Mouse (Mus musculus): ENCODE data around the gene Exoc3l2. TPM values are rescaled to one million over a fixed set of nuclear protein-coding genes. Genes with fewer than 3 reads are reported as not detected.

Gene Exoc3l2
- polyA plus RNA-seq, 1 experiment from 2014 or later, result 2.7 TPM

- no peak overlapping the region for H3K4me3 ChIP-seq (ENCODE audit: low read depth, low read length)
- H3K9me3 ChIP-seq (replicated peaks; ENCODE audit: control insufficient read depth, low read length), result no peaks in the 10 kb centered on the region
- no peak for ATAC-seq (replicated peaks; ENCODE audit: insufficient number of reproducible peaks, low FRiP score, low TSS enrichment)
- H3K4me2 ChIP-seq, result no peak overlapping the region
- H3K27ac ChIP-seq (ENCODE audit: low read depth, low read length), result no peak overlapping the region
- WGBS (ENCODE audit: insufficient replicate concordance), result 76% methylated on average over 12 of the region's 12 CpGs
- H3K36me3 ChIP-seq (ENCODE audit: control insufficient read depth, insufficient read depth, low read length), result peaks cover 34% of the 10 kb centered on the region
- no peaks in the 10 kb centered on the region for H3K27me3 ChIP-seq (ENCODE audit: control insufficient read depth, insufficient read depth, low read length)
- H3K9ac ChIP-seq (ENCODE audit: low read depth, low read length), result no peak overlapping the region
- H3K4me1 ChIP-seq (ENCODE audit: control insufficient read depth, insufficient read depth, low read length), result no peaks in the 10 kb centered on the region
Measured at GRCm38 (mm10) chr7:19444801-19445200, 18.3 kb upstream of the Exoc3l2 start.

- no peaks in the 10 kb centered on the region for H3K9me3 ChIP-seq (replicated peaks; ENCODE audit: control insufficient read depth, low read length)
- no peaks in the 10 kb centered on the region for H3K27me3 ChIP-seq (ENCODE audit: control insufficient read depth, insufficient read depth, low read length)
- no peaks in the 10 kb centered on the region for H3K4me1 ChIP-seq (ENCODE audit: control insufficient read depth, insufficient read depth, low read length)
- 91% methylated on average over 16 of the region's 16 CpGs for WGBS (ENCODE audit: insufficient replicate concordance)
- no peak overlapping the region for H3K4me2 ChIP-seq
- H3K27ac ChIP-seq (ENCODE audit: low read depth, low read length), result no peak overlapping the region
- no peak overlapping the region for H3K9ac ChIP-seq (ENCODE audit: low read depth, low read length)
- no peak overlapping the region for H3K4me3 ChIP-seq (ENCODE audit: low read depth, low read length)
- ATAC-seq (replicated peaks; ENCODE audit: insufficient number of reproducible peaks, low FRiP score, low TSS enrichment), result no peak
- peaks cover 40% of the 10 kb centered on the region for H3K36me3 ChIP-seq (ENCODE audit: control insufficient read depth, insufficient read depth, low read length)
Measured at GRCm38 (mm10) chr7:19447689-19448088, 15.4 kb upstream of the Exoc3l2 start.

- no peak overlapping the region for H3K27ac ChIP-seq (ENCODE audit: low read depth, low read length)
- no peaks in the 10 kb centered on the region for H3K9me3 ChIP-seq (replicated peaks; ENCODE audit: control insufficient read depth, low read length)
- no peaks in the 10 kb centered on the region for H3K4me1 ChIP-seq (ENCODE audit: control insufficient read depth, insufficient read depth, low read length)
- H3K27me3 ChIP-seq (ENCODE audit: control insufficient read depth, insufficient read depth, low read length), result no peaks in the 10 kb centered on the region
- WGBS (ENCODE audit: insufficient replicate concordance), result 86% methylated on average over 12 of the region's 12 CpGs
- no peak for ATAC-seq (replicated peaks; ENCODE audit: insufficient number of reproducible peaks, low FRiP score, low TSS enrichment)
- no peak overlapping the region for H3K4me2 ChIP-seq
- H3K4me3 ChIP-seq (ENCODE audit: low read depth, low read length), result no peak overlapping the region
- peaks cover 34% of the 10 kb centered on the region for H3K36me3 ChIP-seq (ENCODE audit: control insufficient read depth, insufficient read depth, low read length)
- H3K9ac ChIP-seq (ENCODE audit: low read depth, low read length), result no peak overlapping the region
Measured at GRCm38 (mm10) chr7:19449165-19449564, 14.0 kb upstream of the Exoc3l2 start.

DNA sequence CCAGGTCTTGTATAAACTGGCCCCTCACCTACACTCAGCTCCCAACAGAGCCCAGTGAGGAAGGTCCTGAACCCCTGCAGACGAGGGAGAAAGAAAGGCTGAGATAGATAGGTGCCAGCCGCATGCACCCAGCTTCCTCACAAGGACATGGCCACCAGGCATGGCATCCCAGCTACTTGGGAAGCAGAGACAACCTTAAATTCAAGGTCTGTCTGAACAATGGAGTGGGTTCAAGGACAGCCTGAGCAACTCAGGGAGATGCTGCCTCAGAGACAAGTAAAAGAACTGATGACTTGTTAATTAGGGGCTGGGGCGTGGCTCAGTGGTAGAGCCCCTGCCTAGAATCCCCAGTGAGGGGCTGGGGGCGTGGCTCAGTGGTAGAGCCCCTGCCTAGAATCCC, 7.9 kb upstream of the Exoc3l2 start:
- no peak for ATAC-seq (replicated peaks; ENCODE audit: insufficient number of reproducible peaks, low FRiP score, low TSS enrichment)
- no peak overlapping the region for H3K27ac ChIP-seq (ENCODE audit: low read depth, low read length)
- 96% methylated on average over 4 of the region's 4 CpGs for WGBS (ENCODE audit: insufficient replicate concordance)
- no peaks in the 10 kb centered on the region for H3K9me3 ChIP-seq (replicated peaks; ENCODE audit: control insufficient read depth, low read length)
- peaks cover 19% of the 10 kb centered on the region for H3K4me1 ChIP-seq (ENCODE audit: control insufficient read depth, insufficient read depth, low read length)
- no peak overlapping the region for H3K4me3 ChIP-seq (ENCODE audit: low read depth, low read length)
- H3K9ac ChIP-seq (ENCODE audit: low read depth, low read length), result no peak overlapping the region
- H3K27me3 ChIP-seq (ENCODE audit: control insufficient read depth, insufficient read depth, low read length), result no peaks in the 10 kb centered on the region
- no peak overlapping the region for H3K4me2 ChIP-seq
- peaks cover 13% of the 10 kb centered on the region for H3K36me3 ChIP-seq (ENCODE audit: control insufficient read depth, insufficient read depth, low read length)

GRCm38 (mm10) chr7:19455819-19456495, 7.2 kb upstream of the Exoc3l2 start:
- H3K4me3 ChIP-seq (ENCODE audit: low read depth, low read length), result peak overlapping the region; percentile 8; the same call in 1 of the 2 replicates
- H3K4me2 ChIP-seq, result 0 out of 2 replicates have a peak overlapping the region, but pooled peaks have one; percentile 27
- no peak overlapping the region for H3K27ac ChIP-seq (ENCODE audit: low read depth, low read length)
- H3K27me3 ChIP-seq (ENCODE audit: control insufficient read depth, insufficient read depth, low read length), result no peaks in the 10 kb centered on the region
- WGBS (ENCODE audit: insufficient replicate concordance), result 57% methylated on average over 11 of the region's 11 CpGs
- H3K4me1 ChIP-seq (ENCODE audit: control insufficient read depth, insufficient read depth, low read length), result peaks cover 19% of the 10 kb centered on the region
- H3K9me3 ChIP-seq (replicated peaks; ENCODE audit: control insufficient read depth, low read length), result no peaks in the 10 kb centered on the region
- no peak for ATAC-seq (replicated peaks; ENCODE audit: insufficient number of reproducible peaks, low FRiP score, low TSS enrichment)
- peaks cover 8% of the 10 kb centered on the region for H3K36me3 ChIP-seq (ENCODE audit: control insufficient read depth, insufficient read depth, low read length)
- peak overlapping the region; percentile 34; the same call in 1 of the 2 replicates for H3K9ac ChIP-seq (ENCODE audit: low read depth, low read length)

DNA sequence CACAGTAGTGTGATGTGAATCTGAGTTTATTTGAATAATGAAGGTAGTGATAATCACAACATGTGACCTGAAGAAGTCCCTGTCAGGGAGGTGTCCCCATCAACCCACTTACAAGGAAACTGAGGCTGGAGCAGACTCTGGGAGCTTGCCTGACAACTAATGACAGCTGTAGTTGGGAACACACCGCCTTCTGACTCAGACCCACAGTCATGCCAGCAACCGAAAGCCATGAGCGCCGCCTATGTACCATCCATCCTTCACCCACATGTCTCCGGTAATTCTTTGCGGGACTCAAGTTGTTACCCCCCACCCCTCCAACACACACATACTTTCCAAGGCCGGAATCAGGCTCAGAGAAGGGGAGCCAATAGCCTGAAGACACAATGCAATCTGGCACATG, 6.5 kb upstream of the Exoc3l2 start:
- H3K27me3 ChIP-seq (ENCODE audit: control insufficient read depth, insufficient read depth, low read length), result no peaks in the 10 kb centered on the region
- no peak overlapping the region for H3K27ac ChIP-seq (ENCODE audit: low read depth, low read length)
- 93% methylated on average over 7 of the region's 7 CpGs for WGBS (ENCODE audit: insufficient replicate concordance)
- peaks cover 19% of the 10 kb centered on the region for H3K4me1 ChIP-seq (ENCODE audit: control insufficient read depth, insufficient read depth, low read length)
- H3K4me2 ChIP-seq, result peak overlapping the region; percentile 97
- no peak for ATAC-seq (replicated peaks; ENCODE audit: insufficient number of reproducible peaks, low FRiP score, low TSS enrichment)
- H3K9me3 ChIP-seq (replicated peaks; ENCODE audit: control insufficient read depth, low read length), result no peaks in the 10 kb centered on the region
- no peak overlapping the region; the same call in 1 of the 2 replicates for H3K9ac ChIP-seq (ENCODE audit: low read depth, low read length)
- H3K4me3 ChIP-seq (ENCODE audit: low read depth, low read length), result peak overlapping the region; percentile 98
- H3K36me3 ChIP-seq (ENCODE audit: control insufficient read depth, insufficient read depth, low read length), result peaks cover 2% of the 10 kb centered on the region

DNA sequence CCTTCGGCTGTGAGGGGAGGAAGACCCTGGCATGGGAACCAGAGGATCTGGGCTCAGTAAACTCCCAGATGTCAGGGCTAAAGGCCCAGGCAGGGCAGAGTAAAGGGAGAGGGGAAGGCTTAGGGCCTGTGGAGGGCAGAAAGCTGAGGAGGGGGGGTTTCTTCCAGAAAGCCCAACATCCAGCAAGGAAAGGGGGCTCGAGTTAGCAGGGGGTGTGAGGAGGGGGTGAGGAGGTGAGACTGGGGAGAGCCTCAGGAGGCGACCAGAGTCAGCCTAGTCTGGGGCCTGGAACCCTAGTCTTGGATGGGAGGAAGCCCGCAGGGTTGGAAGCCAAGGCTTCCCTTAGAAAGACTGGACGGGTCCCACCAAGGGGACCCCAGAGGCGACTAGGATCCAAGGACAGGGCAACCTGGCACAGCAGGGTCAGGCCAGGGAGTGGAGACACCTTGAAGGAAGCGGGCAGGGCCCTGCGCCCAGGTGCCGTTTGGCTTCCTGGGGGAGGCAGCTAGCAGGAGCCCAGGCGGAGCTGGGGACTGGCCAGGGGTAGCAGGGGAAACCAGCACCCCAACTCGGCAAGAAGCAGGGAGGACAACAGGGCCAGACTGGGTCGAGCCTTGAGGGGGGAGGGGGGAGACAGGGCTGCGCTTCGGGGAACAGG, 5.6 kb upstream of the Exoc3l2 start:
- Histone ChIP-seq H3K4me2 (peak overlapping the region; percentile 97), H3K9ac (ENCODE audit: low read depth, low read length) (peak overlapping the region; percentile 92), H3K9me3 (replicated peaks; ENCODE audit: control insufficient read depth, low read length) (no peaks in the 10 kb centered on the region), H3K4me1 (ENCODE audit: control insufficient read depth, insufficient read depth, low read length) (peaks cover 21% of the 10 kb centered on the region), H3K27me3 (ENCODE audit: control insufficient read depth, insufficient read depth, low read length) (no peaks in the 10 kb centered on the region), H3K4me3 (ENCODE audit: low read depth, low read length) (peak overlapping the region; percentile 98), H3K36me3 (ENCODE audit: control insufficient read depth, insufficient read depth, low read length) (no peaks in the 10 kb centered on the region), H3K27ac (ENCODE audit: low read depth, low read length) (peak overlapping the region; percentile 77)
- ATAC-seq (replicated peaks; ENCODE audit: insufficient number of reproducible peaks, low FRiP score, low TSS enrichment), result 0 out of 2 replicates have a peak, but pooled peaks have one; percentile 9
- WGBS (ENCODE audit: insufficient replicate concordance), result 6% methylated on average over 14 of the region's 14 CpGs

DNA sequence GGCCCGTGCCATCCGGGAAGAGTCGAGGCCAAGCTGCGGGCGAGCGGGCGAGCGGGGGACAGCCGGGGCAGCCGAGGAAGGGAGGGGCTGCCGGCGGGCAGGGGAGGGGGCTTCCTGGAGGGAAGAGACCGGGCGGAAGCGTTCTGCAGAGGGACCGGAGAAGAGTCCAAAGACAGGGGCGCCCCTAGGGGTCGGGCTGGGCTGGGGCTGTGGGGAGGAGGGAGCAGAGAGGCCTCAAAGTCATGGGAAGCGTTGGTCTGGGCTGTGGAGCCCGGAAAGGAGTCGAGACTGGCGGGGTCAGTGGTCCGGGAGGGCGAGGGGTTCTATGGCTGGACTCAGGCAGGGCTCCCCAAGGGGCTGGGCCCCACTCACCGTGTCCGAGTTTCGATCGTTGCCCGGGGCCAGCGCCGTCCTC, 5.1 kb upstream of the Exoc3l2 start:
- Histone ChIP-seq H3K36me3 (ENCODE audit: control insufficient read depth, insufficient read depth, low read length) (no peaks in the 10 kb centered on the region), H3K27me3 (ENCODE audit: control insufficient read depth, insufficient read depth, low read length) (no peaks in the 10 kb centered on the region), H3K4me3 (ENCODE audit: low read depth, low read length) (peak overlapping the region; percentile 98), H3K4me2 (peak overlapping the region; percentile 97), H3K9ac (ENCODE audit: low read depth, low read length) (peak overlapping the region; percentile 92), H3K9me3 (replicated peaks; ENCODE audit: control insufficient read depth, low read length) (no peaks in the 10 kb centered on the region), H3K4me1 (ENCODE audit: control insufficient read depth, insufficient read depth, low read length) (peaks cover 26% of the 10 kb centered on the region), H3K27ac (ENCODE audit: low read depth, low read length) (peak overlapping the region; percentile 77)
- ATAC-seq (replicated peaks; ENCODE audit: insufficient number of reproducible peaks, low FRiP score, low TSS enrichment), result peak; percentile 71
- under 1% methylated on average over 28 of the region's 31 CpGs for WGBS (ENCODE audit: insufficient replicate concordance)

All from heart, embryonic 11.5 days (tissue).